Comparison of ENCODE assay signal across 7 mouse cellular contexts in the genomic region with DNA sequence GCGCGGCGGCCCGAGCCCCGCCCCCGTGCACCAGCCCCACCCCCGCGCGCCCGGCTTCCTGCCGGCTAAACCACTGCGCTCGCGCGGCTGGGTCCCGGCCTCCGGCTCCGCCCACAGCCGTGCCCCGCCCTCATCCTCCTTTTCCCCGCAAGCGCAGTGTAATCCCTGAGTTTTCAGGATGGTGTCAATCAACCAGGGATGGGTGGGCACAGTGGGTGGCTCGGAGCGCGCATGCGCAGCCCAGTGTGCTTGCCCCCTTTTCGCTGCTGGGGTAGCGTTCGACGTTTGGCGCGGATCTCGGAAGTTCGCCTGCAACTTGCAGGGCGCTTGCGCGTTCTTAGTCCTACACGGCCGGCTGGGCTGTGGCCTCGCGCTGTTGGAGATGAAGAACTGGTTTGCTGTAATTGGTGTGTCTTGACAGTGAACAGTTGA. TPM values are rescaled to one million over a fixed set of nuclear protein-coding genes. Genes with fewer than 3 reads are reported as not detected.
DNase-seq lines count a peak whose midpoint lies in the region; ATAC-seq lines count a peak whose summit lies in the region.

A gene (minus strand): TSS at position 38 of the 432 bp plus-strand sequence.

- H3K27ac ChIP-seq in intestine, embryonic 16.5 days (ENCODE audit: low read length), result peak within 1 kb of the TSS; percentile 82
- peak within 1 kb of the TSS; percentile 88 for H3K27ac ChIP-seq in midbrain, embryonic 11.5 days (ENCODE audit: low read depth, low read length)

- whole genome bisulfite sequencing in intestine, embryonic 16.5 days, result under 1% methylated on average over 33 of the region's 41 CpGs
- WGBS in midbrain, embryonic 11.5 days, result under 1% methylated on average over 39 of the region's 41 CpGs

- peak; percentile 99 for DNase-seq in adrenal gland, adult 8-10 months
- DNase-seq in embryo, embryonic 9.5 days (ENCODE audit: extremely low spot score), result peak; percentile 98
- DNase-seq in gastrocnemius, postnatal 4 days (ENCODE audit: low spot score in 2 of 2), result peak; percentile 94 to 97
- DNase-seq in left cerebral cortex, postnatal 36 days (ENCODE audit: low spot score in 2 of 2), result peak; percentile 98 to 99
- DNase-seq in midbrain, embryonic 11.5 days (ENCODE audit: low spot score, missing footprints), result peak; percentile 99
- DNase-seq in skeletal muscle tissue, adult 2 months (ENCODE audit: low read depth, low spot score), result peak; percentile 99

- intact Hi-C loops in left cerebral cortex, postnatal 36 days (cut with DNase I), result loop anchor here (10.0 kb wide), 3 partner anchors 63 to 287 kb away; a partner anchor contains a TSS

- peak within 1 kb of the TSS; percentile 92 for H3K9ac ChIP-seq in intestine, embryonic 16.5 days (ENCODE audit: low read depth, low read length)
- peak within 1 kb of the TSS; percentile 94 for H3K9ac ChIP-seq in midbrain, embryonic 11.5 days (ENCODE audit: low read length)

- H3K4me2 ChIP-seq in intestine, embryonic 16.5 days (ENCODE audit: low read depth, low read length), result peak within 1 kb of the TSS; percentile 93
- H3K4me2 ChIP-seq in midbrain, embryonic 11.5 days, result peak within 1 kb of the TSS; percentile 97

- peak; percentile 98 for ATAC-seq in intestine, embryonic 16.5 days
- peak; percentile 98 for ATAC-seq in midbrain, embryonic 11.5 days (ENCODE audit: low FRiP score)

- peaks cover 3% of the 10 kb centered on the region for H3K4me1 ChIP-seq in intestine, embryonic 16.5 days (ENCODE audit: control insufficient read depth, insufficient read depth, low read length)
- peaks cover 8% of the 10 kb centered on the region for H3K4me1 ChIP-seq in midbrain, embryonic 11.5 days (ENCODE audit: control insufficient read depth, insufficient read depth, low read length)

- no peaks in the 10 kb centered on the region for H3K27me3 ChIP-seq in intestine, embryonic 16.5 days (replicated peaks; ENCODE audit: control insufficient read depth, insufficient read depth, low read length)
- no peaks in the 10 kb centered on the region for H3K27me3 ChIP-seq in midbrain, embryonic 11.5 days (ENCODE audit: control insufficient read depth, insufficient read depth, low read length)

- H3K4me3 ChIP-seq in intestine, embryonic 16.5 days (ENCODE audit: low read length), result peak within 1 kb of the TSS; percentile 93
- peak within 1 kb of the TSS; percentile 84 for H3K4me3 ChIP-seq in midbrain, embryonic 11.5 days (ENCODE audit: low read depth, low read length)

- H3K36me3 ChIP-seq in intestine, embryonic 16.5 days (ENCODE audit: control insufficient read depth, insufficient read depth, low read length), result no peaks in the 10 kb centered on the region
- H3K36me3 ChIP-seq in midbrain, embryonic 11.5 days (ENCODE audit: control insufficient read depth, insufficient read depth, low read length), result no peaks in the 10 kb centered on the region

- H3K9me3 ChIP-seq in intestine, embryonic 16.5 days (ENCODE audit: control insufficient read depth, low read length), result no peaks in the 10 kb centered on the region
- H3K9me3 ChIP-seq in midbrain, embryonic 11.5 days (ENCODE audit: control insufficient read depth, low read length), result no peaks in the 10 kb centered on the region

RNA-seq across cellular contexts. Expression of the gene that starts here (rescaled TPM):
- total RNA-seq in adrenal gland, adult 8-10 months (2022), result 10 to 100 TPM; 60.0 to 69.7 (median 67.9) TPM
- 10 to 100 TPM; 18.3 to 19.3 TPM for total RNA-seq in gastrocnemius, postnatal 4 days (2021)
- 14.8 and 17.5 TPM in 2 replicates for polyA plus RNA-seq in intestine, embryonic 16.5 days (2015; fragmentation: Nextera tagmentation; extraction: Ambion mirVana)
- 10 to 100 TPM; 49.0 to 50.9 TPM for total RNA-seq in left cerebral cortex, postnatal 36 days (2021)
- 21.2 and 21.7 TPM in 2 replicates for polyA plus RNA-seq in midbrain, embryonic 11.5 days (2014; fragmentation: Nextera tagmentation; extraction: Ambion mirVana)

Comparison
In these comparisons a context has a peak if more than half of its experiments do, and no peak if none do; other contexts are left out.
1. Peak in every context shown above with its lines: DNase-seq, ATAC-seq, H3K4me3 ChIP-seq and H3K27ac ChIP-seq.